In the genomic region with DNA sequence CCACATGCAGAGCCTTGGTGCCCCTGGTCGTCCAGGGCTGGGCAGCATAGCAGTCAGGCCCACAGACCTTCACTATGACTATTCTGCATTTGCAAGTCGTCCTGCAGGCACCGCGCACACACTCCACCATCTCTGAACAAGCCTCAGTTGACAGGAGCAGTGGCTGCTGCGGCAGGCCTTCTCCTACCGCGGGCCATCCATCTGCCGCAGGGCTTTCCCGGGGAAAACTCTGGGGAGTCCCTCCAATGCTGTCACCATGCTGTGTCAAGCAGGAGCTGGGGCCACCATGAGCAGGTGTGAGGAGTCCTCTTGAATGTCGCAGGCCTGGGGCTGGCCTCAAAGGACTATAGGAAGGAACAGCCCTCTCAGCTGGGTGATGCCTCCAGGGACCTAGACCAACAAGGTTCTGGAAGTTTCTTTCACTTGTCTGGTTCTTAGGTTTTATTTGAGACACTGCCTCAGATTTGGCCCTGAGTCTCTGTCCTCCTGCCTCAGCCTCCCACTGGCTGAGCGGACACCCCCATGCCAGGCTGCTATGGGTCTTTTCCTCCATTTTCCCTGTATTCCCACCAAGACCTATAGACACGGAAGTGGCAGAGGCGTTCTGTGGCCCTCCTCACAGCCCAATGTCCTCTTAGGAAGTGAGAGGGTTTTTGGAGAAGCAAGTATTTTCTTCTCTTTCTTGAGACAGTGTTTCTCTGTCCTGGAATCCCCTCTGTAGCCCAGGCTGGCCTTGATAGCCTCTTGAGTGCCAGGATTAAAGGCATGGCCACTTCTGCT, we compare ENCODE assay signal across 8 mouse cellular contexts. TPM values are rescaled to one million over a fixed set of nuclear protein-coding genes. Genes with fewer than 3 reads are reported as not detected.
A peak's percentile ranks its signal among the peaks of the same experiment; 100 is the strongest.
DNase-seq lines count a peak whose midpoint lies in the region; ATAC-seq and TF ChIP-seq lines count a peak whose summit lies in the region.

No protein-coding gene starts in this region.

- WGBS in heart, adult 2 months, result 87% methylated on average over 13 of the region's 13 CpGs
- 85% methylated on average over 13 of the region's 13 CpGs for WGBS in liver, embryonic 14.5 days (ENCODE audit: insufficient replicate concordance)

- H3K9me3 ChIP-seq in G1E (replicated peaks), result no peaks in the 10 kb centered on the region
- no peaks in the 10 kb centered on the region for H3K9me3 ChIP-seq in liver, embryonic 14.5 days (ENCODE audit: control insufficient read depth, low read length)

- peak overlapping the region; percentile 75 for H3K27ac ChIP-seq in heart, adult 2 months
- peak overlapping the region; percentile 4; the same call in 1 of the 2 replicates for H3K27ac ChIP-seq in left cerebral cortex, adult 2 months
- H3K27ac ChIP-seq in liver, embryonic 14.5 days, result peak overlapping the region; percentile 55

- no peak for ATAC-seq in G1E (ENCODE audit: extremely low read depth, insufficient number of reproducible peaks, low FRiP score, poor library complexity, severe bottlenecking)
- no peak for ATAC-seq in liver, embryonic 14.5 days (ENCODE audit: insufficient read depth)

- no peaks in the 10 kb centered on the region for H3K79me2 ChIP-seq in heart, adult 2 months (replicated peaks; ENCODE audit: control insufficient read depth, insufficient read depth, low read length)

- TF ChIP-seq POLR2A in heart, adult 2 months (IDR thresholded peaks at IDR 0.05; ENCODE audit: insufficient read depth, low read depth, low read length), result no peak

- TF ChIP-seq EP300 in heart, adult 2 months (IDR thresholded peaks at IDR 0.05; ENCODE audit: insufficient read depth, low read depth, low read length), result no peak
- TF ChIP-seq EP300 in liver, embryonic 14.5 days (IDR thresholded peaks at IDR 0.05; ENCODE audit: low read depth), result no peak

- H3K4me1 ChIP-seq in heart, adult 2 months (ENCODE audit: control insufficient read depth, insufficient read depth, low read length), result peaks cover 9% of the 10 kb centered on the region
- peaks cover 98% of the 10 kb centered on the region for H3K4me1 ChIP-seq in G1E (ENCODE audit: insufficient read depth, low read depth, low read length)
- peaks cover 49 to 64% of the 10 kb centered on the region in 2 experiments for H3K4me1 ChIP-seq in liver, embryonic 14.5 days (replicated peaks; ENCODE audit: control insufficient read depth in 2 of 2, insufficient read depth in 2 of 2, low read length in 1 of 2)

- no peak for TF ChIP-seq CTCF in heart, adult 2 months (IDR thresholded peaks at IDR 0.05)
- TF ChIP-seq CTCF in left cerebral cortex, adult 2 months (IDR thresholded peaks at IDR 0.05), result no peak
- TF ChIP-seq CTCF in G1E (IDR thresholded peaks at IDR 0.05; ENCODE audit: low read depth, low read length), result no peak
- TF ChIP-seq CTCF in liver, embryonic 14.5 days (IDR thresholded peaks at IDR 0.05; ENCODE audit: low read depth), result no peak

- H3K4me2 ChIP-seq in liver, embryonic 14.5 days (ENCODE audit: low read depth), result no peak overlapping the region

- intact Hi-C loops in heart, adult 2 months (cut with DNase I), result no loop called here
- intact Hi-C loops in left cerebral cortex, adult 2 months (cut with DNase I), result no loop called here
- intact Hi-C loops in left cerebral cortex, postnatal 4 days (cut with DNase I), result no loop called here

- H3K4me3 ChIP-seq in heart, adult 2 months, result no peak overlapping the region
- no peak overlapping the region for H3K4me3 ChIP-seq in left cerebral cortex, adult 2 months
- H3K4me3 ChIP-seq in G1E (ENCODE audit: low read depth, low read length), result peak overlapping the region; percentile 50; the same call in 1 of the 2 replicates
- no peak overlapping the region for H3K4me3 ChIP-seq in liver, embryonic 14.5 days (ENCODE audit: insufficient read depth in 1 of 2, low read depth in 2 of 2, low read length in 2 of 2)

- no peaks in the 10 kb centered on the region for H3K27me3 ChIP-seq in heart, adult 2 months (ENCODE audit: control insufficient read depth, insufficient read depth, low read length)
- no peaks in the 10 kb centered on the region for H3K27me3 ChIP-seq in G1E (ENCODE audit: insufficient read depth, low read length)
- H3K27me3 ChIP-seq in liver, embryonic 14.5 days (ENCODE audit: control insufficient read depth, insufficient read depth, low read length), result no peaks in the 10 kb centered on the region

- H3K36me3 ChIP-seq in heart, adult 2 months (ENCODE audit: control insufficient read depth, insufficient read depth, low read length), result no peaks in the 10 kb centered on the region; the same call in 1 of the 2 replicates
- peaks cover 91% of the 10 kb centered on the region for H3K36me3 ChIP-seq in G1E (replicated peaks)
- peaks cover 11% of the 10 kb centered on the region for H3K36me3 ChIP-seq in liver, embryonic 14.5 days (replicated peaks; ENCODE audit: control insufficient read depth, insufficient read depth, low read depth)

- no peak for DNase-seq in heart, adult 2 months
- no peak for DNase-seq in heart, adult 11 months
- DNase-seq in left cerebral cortex, adult 2 months (ENCODE audit: extremely low spot score in 1 of 2, low spot score in 2 of 2), result no peak
- DNase-seq in left cerebral cortex, postnatal 4 days, result no peak
- no peak for DNase-seq in G1E (ENCODE audit: low spot score)
- no peak for DNase-seq in liver, embryonic 14.5 days (ENCODE audit: low read depth in 3 of 3, low spot score in 3 of 3)
- DNase-seq in frontal cortex, adult 2 months (ENCODE audit: extremely low spot score in 1 of 2, low spot score in 1 of 2), result no peak
- DNase-seq in frontal cortex, postnatal 36 days (ENCODE audit: low spot score in 2 of 2), result no peak

- peak overlapping the region; percentile 28 for H3K9ac ChIP-seq in heart, adult 2 months (ENCODE audit: low read depth, low read length)
- H3K9ac ChIP-seq in liver, embryonic 14.5 days (replicated peaks), result no peak overlapping the region

RNA-seq across cellular contexts. Expression of a gene that starts 7.4 kb away (rescaled TPM):
- 1 to 10 TPM; 7.4 to 7.6 TPM for total RNA-seq in heart, adult 2 months (2021)
- 11.7 and 13.6 TPM in 2 replicates for polyA plus RNA-seq in heart, adult 2 months (2012; rRNA removed)
- 10 to 100 TPM; 13.6 to 15.5 TPM for total RNA-seq in left cerebral cortex, adult 2 months (2021)
- 10 to 100 TPM; 52.0 to 52.1 TPM for total RNA-seq in left cerebral cortex, postnatal 4 days (2021)
- 44.4 and 52.8 TPM in 2 replicates for total RNA-seq in G1E (2014; fragmentation: Nextera tagmentation)
- 53.8 and 61.8 TPM in 2 replicates for total RNA-seq in G1E (2017)
- polyA plus RNA-seq in G1E (2012), result 45.8 and 54.2 TPM in 2 replicates
- polyA plus RNA-seq in liver, embryonic 14.5 days (2012; rRNA removed), result 13.0 and 15.8 TPM in 2 replicates
- 14.2 and 16.0 TPM in 2 replicates for polyA plus RNA-seq in liver, embryonic 14.5 days (2014; fragmentation: Nextera tagmentation; extraction: Ambion mirVana)
- 9.1 and 10.6 TPM in 2 replicates for polyA plus RNA-seq in frontal cortex, adult 2 months (2012; rRNA removed)

RNA-seq across cellular contexts. Expression of a gene that starts 7.6 kb away (rescaled TPM):
- 1 to 10 TPM; 3.4 to 3.8 TPM for total RNA-seq in heart, adult 2 months (2021)
- polyA plus RNA-seq in heart, adult 2 months (2012; rRNA removed), result 13.3 and 15.6 TPM in 2 replicates
- 10 to 100 TPM; 45.0 to 46.0 TPM for total RNA-seq in left cerebral cortex, adult 2 months (2021)
- total RNA-seq in left cerebral cortex, postnatal 4 days (2021), result 10 to 100 TPM; 46.3 to 53.6 TPM
- total RNA-seq in G1E (2014; fragmentation: Nextera tagmentation), result 2.3 and 7.4 TPM in 2 replicates
- total RNA-seq in G1E (2017), result 5.9 and 10.3 TPM in 2 replicates
- 7.5 and 8.2 TPM in 2 replicates for polyA plus RNA-seq in G1E (2012)
- 9.9 and 11.3 TPM in 2 replicates for polyA plus RNA-seq in liver, embryonic 14.5 days (2012; rRNA removed)
- polyA plus RNA-seq in liver, embryonic 14.5 days (2014; fragmentation: Nextera tagmentation; extraction: Ambion mirVana), result 4.0 and 6.0 TPM in 2 replicates
- 99.6 and 108 TPM in 2 replicates for polyA plus RNA-seq in frontal cortex, adult 2 months (2012; rRNA removed)

RNA-seq across cellular contexts. Expression of a gene that starts 16.4 kb away (rescaled TPM):
- 100 to 1,000 TPM; 176 to 229 TPM for total RNA-seq in heart, adult 2 months (2021)
- 199 and 208 TPM in 2 replicates for polyA plus RNA-seq in heart, adult 2 months (2012; rRNA removed)
- total RNA-seq in left cerebral cortex, adult 2 months (2021), result 10 to 100 TPM; 42.8 to 48.8 TPM
- 10 to 100 TPM; 61.6 to 67.1 TPM for total RNA-seq in left cerebral cortex, postnatal 4 days (2021)
- total RNA-seq in G1E (2014; fragmentation: Nextera tagmentation) (127 and 140 TPM in 2 replicates), G1E (2017) (70.4 and 72.2 TPM in 2 replicates)
- polyA plus RNA-seq in G1E (2012), result 455 and 521 TPM in 2 replicates
- 59.7 and 69.1 TPM in 2 replicates for polyA plus RNA-seq in liver, embryonic 14.5 days (2012; rRNA removed)
- polyA plus RNA-seq in liver, embryonic 14.5 days (2014; fragmentation: Nextera tagmentation; extraction: Ambion mirVana), result 58.7 and 74.3 TPM in 2 replicates
- polyA plus RNA-seq in frontal cortex, adult 2 months (2012; rRNA removed), result 43.8 and 51.6 TPM in 2 replicates

RNA-seq across cellular contexts. Expression of a gene that starts 37.5 kb away (rescaled TPM):
- total RNA-seq in heart, adult 2 months (2021), result 10 to 100 TPM; 43.7 to 44.2 TPM
- 57.3 and 60.1 TPM in 2 replicates for polyA plus RNA-seq in heart, adult 2 months (2012; rRNA removed)
- total RNA-seq in left cerebral cortex, adult 2 months (2021), result 10 to 100 TPM; 85.1 to 96.7 TPM
- total RNA-seq in left cerebral cortex, postnatal 4 days (2021), result 10 to 100 TPM; 80.9 to 83.2 TPM
- total RNA-seq in G1E (2014; fragmentation: Nextera tagmentation) (11.1 and 19.7 TPM in 2 replicates), G1E (2017) (17.9 and 19.2 TPM in 2 replicates)
- 96.3 and 102 TPM in 2 replicates for polyA plus RNA-seq in G1E (2012)
- polyA plus RNA-seq in liver, embryonic 14.5 days (2012; rRNA removed), result 8.2 and 11.3 TPM in 2 replicates
- polyA plus RNA-seq in liver, embryonic 14.5 days (2014; fragmentation: Nextera tagmentation; extraction: Ambion mirVana), result 8.6 and 12.0 TPM in 2 replicates
- 108 and 109 TPM in 2 replicates for polyA plus RNA-seq in frontal cortex, adult 2 months (2012; rRNA removed)

RNA-seq across cellular contexts. Expression of a gene that starts 47.7 kb away (rescaled TPM):
- 10 to 100 TPM; 40.2 to 42.6 TPM for total RNA-seq in heart, adult 2 months (2021)
- 52.9 and 66.5 TPM in 2 replicates for polyA plus RNA-seq in heart, adult 2 months (2012; rRNA removed)
- 100 to 1,000 TPM; 150 to 151 TPM for total RNA-seq in left cerebral cortex, adult 2 months (2021)
- total RNA-seq in left cerebral cortex, postnatal 4 days (2021), result 100 to 1,000 TPM; 142 to 145 TPM
- total RNA-seq in G1E (2014; fragmentation: Nextera tagmentation), result 121 and 133 TPM in 2 replicates
- total RNA-seq in G1E (2017), result 72.3 and 88.3 TPM in 2 replicates
- 37.4 and 39.4 TPM in 2 replicates for polyA plus RNA-seq in G1E (2012)
- 24.5 and 26.2 TPM in 2 replicates for polyA plus RNA-seq in liver, embryonic 14.5 days (2012; rRNA removed)
- 20.1 and 22.4 TPM in 2 replicates for polyA plus RNA-seq in liver, embryonic 14.5 days (2014; fragmentation: Nextera tagmentation; extraction: Ambion mirVana)
- polyA plus RNA-seq in frontal cortex, adult 2 months (2012; rRNA removed), result 161 and 170 TPM in 2 replicates

Comparison
In these comparisons a context has a peak if more than half of its experiments do, and no peak if none do; other contexts are left out.
1. H3K27ac ChIP-seq: peak in every context shown above with its lines; median percentile 75 in heart, adult 2 months; 55 in liver, embryonic 14.5 days; 4 in left cerebral cortex, adult 2 months.
2. RNA of a gene that starts 7.6 kb away (total RNA-seq): 46.3 to 53.6 TPM in left cerebral cortex, postnatal 4 days and 45.0 to 46.0 TPM in left cerebral cortex, adult 2 months; 2.3 to 10.3 TPM in G1E and 3.4 to 3.8 TPM in heart, adult 2 months; every median in the first group is over 4 times any median in the second.